Mouse (Mus musculus) neural tube, embryonic 11.5 days (tissue): Measurements from ENCODE around the gene Zdhhc12. TPM values are rescaled to one million over a fixed set of nuclear protein-coding genes. Genes with fewer than 3 reads are reported as not detected.
A peak's percentile ranks its signal among the peaks of the same experiment; 100 is the strongest.

ENCODE experiments used
- ATAC-seq: fragments of 200-750 bp; cut with Nextera tagmentation; 2 replicates; pipeline ENCODE4 v1.8.0; 2017; ENCODE audit warnings: moderate number of reproducible peaks, mild to moderate bottlenecking, moderate TSS enrichment, moderate library complexity; ENCODE audit not compliant: insufficient read depth, low FRiP score, low TSS enrichment
- DNase-seq: peaks from one replicate; pipeline ENCODE4 v3.0.0-alpha.2; 2015; ENCODE audit warnings: low spot score
- H3K27ac ChIP-seq: fragments of 300-500 bp; sonication (generic); 2 replicates; pipeline ENCODE4 v1.5.1; 2014; ENCODE audit warnings: low read depth, mild to moderate bottlenecking, low read length
- H3K27me3 ChIP-seq: fragments of 300-500 bp; sonication (generic); 2 replicates; pipeline ENCODE4 v1.6.1; 2014; ENCODE audit warnings: mild to moderate bottlenecking, low read length, mixed read lengths; ENCODE audit not compliant: control insufficient read depth, insufficient read depth
- H3K36me3 ChIP-seq: fragments of 300-500 bp; sonication (generic); 2 replicates; pipeline ENCODE4 v1.6.1; 2014; ENCODE audit warnings: mild to moderate bottlenecking, low read length, moderate library complexity, mixed read lengths; ENCODE audit not compliant: control insufficient read depth, insufficient read depth
- H3K4me1 ChIP-seq: fragments of 300-500 bp; sonication (generic); 2 replicates; pipeline ENCODE4 v1.6.1; 2014; ENCODE audit warnings: low read length, mixed read lengths; ENCODE audit not compliant: control insufficient read depth, insufficient read depth
- H3K4me2 ChIP-seq: fragments of 300-500 bp; sonication (generic); 2 replicates; pipeline ENCODE4 v1.6.1; 2014; ENCODE audit warnings: low read depth, mild to moderate bottlenecking, moderate library complexity
- H3K4me3 ChIP-seq: fragments of 300-500 bp; sonication (generic); 2 replicates; pipeline ENCODE4 v1.5.1; 2014; ENCODE audit warnings: low read depth, low read length
- H3K9ac ChIP-seq: fragments of 300-500 bp; sonication (generic); 2 replicates; pipeline ENCODE4 v1.6.1; 2014; ENCODE audit warnings: mild to moderate bottlenecking, low read length
- H3K9me3 ChIP-seq: fragments of 300-500 bp; sonication (generic); 2 replicates; pipeline ENCODE4 v1.6.1; 2016; ENCODE audit warnings: low read length; ENCODE audit not compliant: control insufficient read depth
- WGBS: fragments of 180-500 bp; shearing (Covaris S2); extraction: QIAGEN DNeasy Blood & Tissue Kit; methylation state at CpG from one replicate; pipeline ENCODE4 v1.1.7; 2014; 5-methylcytosine and 5-hydroxymethylcytosine counted together
- polyA plus RNA-seq: library from polyadenylated mRNA; unstranded; fragments of >200 nt; fragmentation: Nextera tagmentation; extraction: Ambion mirVana; gene quantifications from 2 replicates; pipeline ENCODE4 v1.2.1, GENCODE M21; 2014

Zdhhc12 gene
- polyA plus RNA-seq, 1 experiment from 2014 or later = 31.1 TPM

DNA sequence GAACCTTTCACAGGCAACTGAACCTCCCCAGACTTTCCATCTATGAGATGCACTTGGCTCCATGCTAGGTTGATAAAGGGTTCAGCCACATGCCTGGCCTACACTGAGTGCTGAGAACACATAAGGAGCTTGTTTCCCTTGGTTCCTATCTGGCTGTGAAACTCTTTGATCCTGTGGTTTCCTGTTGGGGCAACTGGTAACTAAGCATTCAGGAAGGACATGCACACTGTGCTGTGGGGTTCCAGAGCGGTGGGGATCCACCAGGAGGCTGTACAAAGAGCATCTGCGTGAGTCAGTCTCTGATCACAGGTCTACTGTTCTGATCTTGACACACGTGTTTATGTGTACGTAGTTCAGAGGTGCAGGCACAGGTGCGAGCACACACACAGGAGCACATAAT, 19.1 kb upstream of the Zdhhc12 start:
- H3K9me3 ChIP-seq = no peaks in the 10 kb centered on the region
- no peaks in the 10 kb centered on the region for H3K27me3 ChIP-seq
- no peak overlapping the region for H3K4me2 ChIP-seq
- no peak for ATAC-seq
- peaks cover 13% of the 10 kb centered on the region for H3K36me3 ChIP-seq
- H3K4me1 ChIP-seq = no peaks in the 10 kb centered on the region
- H3K9ac ChIP-seq = no peak overlapping the region
- WGBS = 93% methylated on average over 5 of the region's 5 CpGs
- DNase-seq = no peak
- no peak overlapping the region for H3K4me3 ChIP-seq
- no peak overlapping the region for H3K27ac ChIP-seq

DNA sequence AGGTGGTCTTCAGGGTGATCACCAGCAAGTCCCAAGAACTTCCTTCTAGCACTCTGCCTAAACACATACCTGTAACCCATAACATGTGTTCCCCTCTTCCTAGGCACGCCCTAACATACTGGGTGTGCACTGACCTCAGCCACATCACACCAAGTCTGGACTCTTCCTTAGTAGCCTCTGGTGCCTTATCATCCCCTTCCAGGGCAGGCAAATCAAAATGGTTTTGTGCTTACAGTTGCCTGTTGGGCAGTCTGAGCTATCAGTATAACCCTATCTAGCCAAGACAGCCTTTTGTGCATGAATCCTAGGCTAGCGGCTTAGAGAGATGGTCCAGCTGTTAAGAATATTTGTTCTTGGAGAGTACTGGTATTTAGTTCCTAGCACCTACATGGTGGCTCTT, 18.1 kb upstream of the Zdhhc12 start:
- no peaks in the 10 kb centered on the region for H3K27me3 ChIP-seq
- peaks cover 15% of the 10 kb centered on the region for H3K36me3 ChIP-seq
- 94% methylated on average over 2 of the region's 2 CpGs for WGBS
- no peak overlapping the region for H3K27ac ChIP-seq
- no peak overlapping the region for H3K9ac ChIP-seq
- H3K9me3 ChIP-seq = no peaks in the 10 kb centered on the region
- H3K4me3 ChIP-seq = no peak overlapping the region
- ATAC-seq = no peak
- no peaks in the 10 kb centered on the region for H3K4me1 ChIP-seq
- H3K4me2 ChIP-seq = no peak overlapping the region
- DNase-seq = no peak

DNA sequence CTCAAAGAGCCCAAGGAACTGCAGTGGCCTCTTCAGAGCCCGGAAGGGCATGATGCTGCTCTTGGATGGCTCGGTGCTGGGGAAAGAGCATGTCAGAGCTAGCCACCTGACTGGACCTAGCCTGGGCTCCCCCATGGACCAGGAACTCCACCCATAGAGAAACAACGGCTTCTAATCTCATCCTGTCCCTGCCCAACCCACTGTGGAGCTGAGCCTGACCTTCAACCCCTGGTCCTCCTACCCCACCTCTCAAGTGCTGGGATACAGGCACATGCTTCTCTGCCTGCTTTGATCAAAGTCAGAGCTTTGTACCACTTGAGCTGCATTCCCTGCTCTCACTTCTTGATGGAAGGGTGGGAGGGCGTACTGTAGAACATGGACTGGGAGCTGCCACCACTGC, 14.8 kb upstream of the Zdhhc12 start:
- peaks cover 19% of the 10 kb centered on the region for H3K36me3 ChIP-seq
- WGBS = 92% methylated on average over 4 of the region's 4 CpGs
- H3K4me2 ChIP-seq = no peak overlapping the region
- H3K4me3 ChIP-seq = no peak overlapping the region
- H3K9ac ChIP-seq = no peak overlapping the region
- H3K27ac ChIP-seq = no peak overlapping the region
- DNase-seq (no peak), ATAC-seq (no peak)
- H3K4me1 ChIP-seq = no peaks in the 10 kb centered on the region
- H3K9me3 ChIP-seq = no peaks in the 10 kb centered on the region
- H3K27me3 ChIP-seq = no peaks in the 10 kb centered on the region

DNA sequence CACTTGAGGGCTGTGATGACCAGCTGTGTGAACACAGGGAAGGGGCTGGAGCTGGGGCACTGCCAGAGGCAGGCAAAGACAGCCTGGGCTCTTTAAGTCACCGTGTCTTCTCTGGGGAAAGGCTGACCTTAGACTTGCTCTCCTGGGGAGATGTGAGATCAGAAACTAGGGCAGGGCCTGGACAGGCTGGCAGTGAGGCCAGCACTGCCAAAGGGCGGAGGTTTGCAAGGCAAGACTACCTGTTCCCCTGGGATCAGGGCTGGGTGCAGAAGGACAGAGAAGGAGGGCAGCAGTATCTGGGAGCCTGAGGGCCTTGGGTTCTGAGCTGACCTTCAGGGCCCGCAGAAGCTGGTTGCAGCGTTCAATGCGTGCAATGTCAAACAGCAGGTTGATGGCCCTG, 14.2 kb upstream of the Zdhhc12 start:
- no peak overlapping the region for H3K27ac ChIP-seq
- WGBS = 87% methylated on average over 5 of the region's 5 CpGs
- DNase-seq (no peak), ATAC-seq (no peak)
- H3K9me3 ChIP-seq = no peaks in the 10 kb centered on the region
- H3K4me2 ChIP-seq = no peak overlapping the region
- H3K4me3 ChIP-seq = no peak overlapping the region
- H3K4me1 ChIP-seq = no peaks in the 10 kb centered on the region
- H3K9ac ChIP-seq = no peak overlapping the region
- peaks cover 19% of the 10 kb centered on the region for H3K36me3 ChIP-seq
- H3K27me3 ChIP-seq = no peaks in the 10 kb centered on the region

DNA sequence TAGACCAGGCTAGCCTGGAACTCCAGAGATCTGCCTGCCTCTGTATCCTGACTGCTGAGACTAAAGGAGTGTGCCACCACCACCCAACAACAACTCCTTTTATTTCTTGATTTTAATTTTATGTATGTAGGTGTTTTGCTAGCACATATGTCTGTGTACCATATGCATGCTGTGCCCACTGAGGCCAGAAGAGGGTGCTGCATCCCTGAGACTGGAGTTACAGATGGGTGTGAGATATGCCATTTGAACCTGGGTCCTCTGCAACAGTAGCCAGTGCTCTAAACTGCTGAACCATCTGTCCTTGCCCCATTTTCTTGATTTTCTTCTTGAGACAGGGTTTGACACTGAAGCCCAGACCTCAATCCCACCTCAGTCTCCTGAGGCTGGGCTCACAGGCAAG, 12.9 kb upstream of the Zdhhc12 start:
- Histone ChIP-seq H3K36me3 (peaks cover 14% of the 10 kb centered on the region), H3K27me3 (no peaks in the 10 kb centered on the region), H3K27ac (no peak overlapping the region), H3K4me2 (no peak overlapping the region), H3K4me3 (no peak overlapping the region), H3K9me3 (no peaks in the 10 kb centered on the region), H3K9ac (no peak overlapping the region), H3K4me1 (no peaks in the 10 kb centered on the region)
- DNase-seq (peak; percentile 57), ATAC-seq (no peak)

DNA sequence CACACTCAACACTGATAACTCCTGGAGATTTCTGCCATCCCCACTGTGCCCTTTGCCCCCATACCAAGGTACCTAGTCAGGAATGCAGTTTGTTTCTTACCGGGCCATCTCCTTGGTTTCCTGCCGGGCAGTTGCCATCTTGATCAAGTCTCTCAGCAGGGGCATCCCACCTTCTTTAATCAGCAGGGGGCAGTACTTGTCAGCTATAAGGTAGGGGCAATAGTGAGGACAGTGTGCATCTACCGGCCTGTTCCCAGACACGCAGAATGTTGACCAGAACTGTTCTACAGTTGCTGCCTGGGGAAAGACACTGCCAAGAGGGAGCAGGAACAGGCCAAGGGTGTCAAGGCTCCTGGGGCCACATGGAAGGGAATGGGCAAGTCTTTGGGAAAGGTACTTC, 6.8 kb upstream of the Zdhhc12 start:
- H3K9me3 ChIP-seq = no peaks in the 10 kb centered on the region
- no peak overlapping the region for H3K27ac ChIP-seq
- DNase-seq = no peak
- no peak for ATAC-seq
- no peaks in the 10 kb centered on the region for H3K4me1 ChIP-seq
- H3K4me3 ChIP-seq = no peak overlapping the region
- peaks cover 6% of the 10 kb centered on the region for H3K36me3 ChIP-seq
- no peak overlapping the region for H3K9ac ChIP-seq
- no peaks in the 10 kb centered on the region for H3K27me3 ChIP-seq
- 72% methylated on average over 4 of the region's 4 CpGs for WGBS
- no peak overlapping the region for H3K4me2 ChIP-seq

DNA sequence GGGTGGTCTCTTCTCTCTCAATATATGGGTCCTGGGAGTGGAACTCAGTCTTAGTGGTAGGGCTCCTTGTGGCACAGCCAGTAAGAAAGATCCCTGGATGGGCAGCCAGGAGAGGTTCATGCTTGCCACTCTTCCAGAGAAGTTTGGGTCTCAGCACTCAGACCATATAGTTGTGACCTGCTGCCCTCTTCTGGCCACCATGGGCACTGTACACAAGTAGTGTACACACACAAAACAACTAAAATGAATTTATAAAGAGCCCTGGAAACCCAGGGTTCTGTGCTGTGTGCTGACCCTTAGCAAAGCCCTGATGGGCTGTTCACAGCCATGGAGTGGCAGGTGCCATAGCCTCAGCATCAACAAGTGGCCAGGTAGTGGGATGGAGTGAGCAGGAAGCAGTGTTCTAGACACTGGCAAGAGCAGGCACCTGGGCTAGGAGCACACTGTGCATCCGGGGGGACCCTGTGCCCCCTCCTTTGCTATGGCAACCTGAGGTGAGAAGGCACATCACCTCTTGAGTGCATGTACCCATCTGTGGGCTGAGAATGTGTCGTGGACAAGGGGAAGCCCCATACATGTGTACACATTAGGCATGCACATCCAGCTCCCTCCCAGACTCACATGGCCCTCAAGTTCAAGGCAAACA, 2.6 kb upstream of the Zdhhc12 start:
- Histone ChIP-seq H3K4me2 (no peak overlapping the region), H3K36me3 (0 out of 2 replicates have a peak, but pooled peaks cover 2% of the 10 kb centered on the region), H3K9me3 (no peaks in the 10 kb centered on the region), H3K27ac (no peak overlapping the region), H3K4me3 (no peak overlapping the region), H3K27me3 (no peaks in the 10 kb centered on the region), H3K4me1 (peaks cover 4% of the 10 kb centered on the region), H3K9ac (no peak overlapping the region)
- ATAC-seq = no peak
- peak; percentile 60 for DNase-seq
- WGBS = 77% methylated on average over 2 of the region's 2 CpGs

DNA sequence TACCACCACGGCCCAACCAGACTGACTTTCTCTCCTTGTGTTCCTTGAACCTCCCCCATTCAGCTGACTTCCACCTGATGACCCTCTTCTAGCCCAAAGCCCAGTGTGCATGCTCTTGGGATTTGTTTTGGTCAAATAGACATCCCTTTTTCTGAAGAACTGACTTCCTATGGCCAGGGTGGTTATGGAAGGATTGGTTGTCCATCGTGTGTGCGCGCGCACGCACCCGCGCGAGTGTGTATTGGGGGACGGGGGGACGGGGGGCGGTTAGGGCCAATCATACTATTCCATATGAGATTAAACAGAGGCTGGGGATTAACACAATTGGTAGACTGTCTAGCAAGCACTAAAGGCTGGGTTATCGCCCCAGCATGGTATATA, 750 bp upstream of the Zdhhc12 start:
- peak overlapping the region; percentile 50 for H3K9ac ChIP-seq
- H3K9me3 ChIP-seq = no peaks in the 10 kb centered on the region
- no peak for DNase-seq
- H3K4me2 ChIP-seq = peak overlapping the region; percentile 73
- peak overlapping the region; percentile 55 for H3K4me3 ChIP-seq
- ATAC-seq = no peak; the same call in 1 of the 2 replicates
- H3K4me1 ChIP-seq = peaks cover 4% of the 10 kb centered on the region
- 4% methylated on average over 13 of the region's 13 CpGs for WGBS
- 0 out of 2 replicates have a peak, but pooled peaks cover 2% of the 10 kb centered on the region for H3K36me3 ChIP-seq
- H3K27me3 ChIP-seq = no peaks in the 10 kb centered on the region
- no peak overlapping the region for H3K27ac ChIP-seq

DNA sequence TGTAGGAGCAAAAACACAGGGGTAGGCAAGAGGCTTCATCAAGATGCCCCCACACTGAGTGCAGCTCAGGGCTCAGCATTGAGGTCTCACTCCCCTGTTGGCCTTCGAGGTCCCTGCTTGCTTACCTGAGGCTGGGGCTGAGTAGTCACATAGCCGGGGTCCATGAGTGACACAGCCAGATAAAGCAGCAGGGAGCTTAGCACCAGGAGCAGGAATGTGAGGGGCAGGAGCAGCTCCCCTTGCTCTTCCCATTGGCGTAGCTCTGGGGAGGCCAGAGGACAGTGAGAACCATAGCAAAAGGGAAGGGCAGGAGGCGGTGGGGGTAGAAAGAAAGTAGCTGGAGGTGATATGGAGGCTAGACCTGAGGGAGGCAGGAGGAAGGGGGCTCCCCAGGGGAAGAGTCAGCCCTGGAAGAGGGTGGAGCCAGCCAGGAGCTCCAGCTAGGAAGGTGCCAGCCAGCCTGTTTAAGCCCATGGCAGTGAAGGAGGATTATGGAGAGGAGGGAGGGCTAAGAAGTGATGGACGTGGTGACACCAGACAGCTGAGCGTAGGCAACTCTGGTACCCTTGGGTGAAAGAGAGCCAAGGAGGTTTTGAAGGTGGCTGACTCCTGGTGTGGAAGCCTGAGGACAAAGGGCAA, 1.0 kb downstream of the Zdhhc12 start:
- Histone ChIP-seq H3K9ac (no peak overlapping the region), H3K36me3 (0 out of 2 replicates have a peak, but pooled peaks cover 2% of the 10 kb centered on the region), H3K4me2 (peak overlapping the region; percentile 73), H3K9me3 (no peaks in the 10 kb centered on the region), H3K27me3 (no peaks in the 10 kb centered on the region), H3K4me3 (peak overlapping the region; percentile 55; the same call in 1 of the 2 replicates), H3K27ac (no peak overlapping the region), H3K4me1 (peaks cover 4% of the 10 kb centered on the region)
- ATAC-seq (no peak), DNase-seq (no peak)
- WGBS = 60% methylated on average over 6 of the region's 6 CpGs
